Mouse (Mus musculus) midbrain, embryonic 14.5 days (tissue): ENCODE measurements around the gene Anks6. TPM values are rescaled to one million over a fixed set of nuclear protein-coding genes. Genes with fewer than 3 reads are reported as not detected.
A peak's percentile ranks its signal among the peaks of the same experiment; 100 is the strongest.

Experiments used
- ATAC-seq: fragments of 200-750 bp; cut with Nextera tagmentation; 2 replicates; pipeline ENCODE4 v1.8.0; 2017; ENCODE audit warnings: moderate number of reproducible peaks, moderate library complexity; ENCODE audit not compliant: low FRiP score, low TSS enrichment
- DNase-seq: peaks from one replicate; pipeline ENCODE4 v3.0.0-alpha.2; 2015
- H3K27ac ChIP-seq: fragments of 300-500 bp; sonication (generic); replicated peaks from 2 replicates; pipeline ENCODE4 v1.5.1; 2014; ENCODE audit warnings: mild to moderate bottlenecking, low read depth, low read length, moderate library complexity
- H3K27me3 ChIP-seq: fragments of 300-500 bp; sonication (generic); 2 replicates; pipeline ENCODE4 v1.6.1; 2014; ENCODE audit warnings: low read length, control low read depth, mixed read lengths; ENCODE audit not compliant: control insufficient read depth, insufficient read depth
- H3K36me3 ChIP-seq: fragments of 300-500 bp; sonication (generic); 2 replicates; pipeline ENCODE4 v1.6.1; 2014; ENCODE audit warnings: low read length, control low read depth; ENCODE audit not compliant: control insufficient read depth, insufficient read depth
- H3K4me1 ChIP-seq: fragments of 300-500 bp; sonication (generic); 2 replicates; pipeline ENCODE4 v1.6.1; 2014; ENCODE audit warnings: mild to moderate bottlenecking, antibody characterized with exemption, low read length, control low read depth; ENCODE audit not compliant: control insufficient read depth, insufficient read depth
- H3K4me2 ChIP-seq: fragments of 300-500 bp; sonication (generic); 2 replicates; pipeline ENCODE4 v1.6.1; 2014; ENCODE audit warnings: mild to moderate bottlenecking, low read length, moderate library complexity
- H3K4me3 ChIP-seq: fragments of 300-500 bp; sonication (generic); replicated peaks from 2 replicates; pipeline ENCODE4 v1.5.1; 2014; ENCODE audit warnings: low read depth, low read length
- H3K9ac ChIP-seq: fragments of 300-500 bp; sonication (generic); replicated peaks from 2 replicates; pipeline ENCODE4 v1.6.1; 2014; ENCODE audit warnings: mild to moderate bottlenecking, low read length, moderate library complexity
- H3K9me3 ChIP-seq: fragments of 300-500 bp; sonication (generic); 2 replicates; pipeline ENCODE4 v1.6.1; 2016; ENCODE audit warnings: low read length, control low read depth, mixed read lengths; ENCODE audit not compliant: control insufficient read depth
- WGBS: fragments of 180-500 bp; shearing (Covaris S2); extraction: QIAGEN DNeasy Blood & Tissue Kit; methylation state at CpG from one replicate; pipeline ENCODE4 v1.1.7; 2014; 5-methylcytosine and 5-hydroxymethylcytosine counted together
- polyA plus RNA-seq: library from polyadenylated mRNA; unstranded; fragments of >200 nt; fragmentation: Nextera tagmentation; extraction: Ambion mirVana; gene quantifications from 2 replicates; pipeline ENCODE4 v1.2.1, GENCODE M21; 2014

The Anks6 gene
- polyA plus RNA-seq, 1 experiment from 2014 or later = 5.3 TPM

DNA sequence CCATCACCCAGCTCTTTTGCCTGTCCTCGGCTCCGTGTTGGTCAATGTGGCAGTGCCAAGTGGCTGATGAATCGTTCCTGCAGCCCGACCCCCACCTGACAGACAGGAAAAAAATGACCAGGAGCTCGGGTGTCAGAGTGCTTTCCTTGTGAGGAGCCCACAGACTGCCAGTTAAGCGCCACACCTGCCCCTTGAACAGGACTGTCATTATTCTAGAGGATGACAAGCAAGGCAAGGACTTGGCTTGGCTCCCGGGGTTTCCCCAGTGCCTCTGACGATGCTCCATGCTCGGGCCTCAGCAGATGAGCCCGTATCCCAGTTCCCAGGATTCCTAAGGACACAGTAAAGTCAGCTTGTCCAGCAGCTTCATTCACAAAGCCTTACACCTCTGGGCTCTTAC is 44.8 kb downstream of the Anks6 start:
- H3K27me3 ChIP-seq = no peaks in the 10 kb centered on the region
- H3K9me3 ChIP-seq = no peaks in the 10 kb centered on the region
- H3K9ac ChIP-seq = no peak overlapping the region
- WGBS = 71% methylated on average over 10 of the region's 10 CpGs
- peaks cover 16% of the 10 kb centered on the region; the same call in 1 of the 2 replicates for H3K36me3 ChIP-seq
- no peak for ATAC-seq
- H3K4me1 ChIP-seq = no peaks in the 10 kb centered on the region
- no peak for DNase-seq
- H3K4me2 ChIP-seq = no peak overlapping the region
- no peak overlapping the region for H3K27ac ChIP-seq
- no peak overlapping the region for H3K4me3 ChIP-seq

DNA sequence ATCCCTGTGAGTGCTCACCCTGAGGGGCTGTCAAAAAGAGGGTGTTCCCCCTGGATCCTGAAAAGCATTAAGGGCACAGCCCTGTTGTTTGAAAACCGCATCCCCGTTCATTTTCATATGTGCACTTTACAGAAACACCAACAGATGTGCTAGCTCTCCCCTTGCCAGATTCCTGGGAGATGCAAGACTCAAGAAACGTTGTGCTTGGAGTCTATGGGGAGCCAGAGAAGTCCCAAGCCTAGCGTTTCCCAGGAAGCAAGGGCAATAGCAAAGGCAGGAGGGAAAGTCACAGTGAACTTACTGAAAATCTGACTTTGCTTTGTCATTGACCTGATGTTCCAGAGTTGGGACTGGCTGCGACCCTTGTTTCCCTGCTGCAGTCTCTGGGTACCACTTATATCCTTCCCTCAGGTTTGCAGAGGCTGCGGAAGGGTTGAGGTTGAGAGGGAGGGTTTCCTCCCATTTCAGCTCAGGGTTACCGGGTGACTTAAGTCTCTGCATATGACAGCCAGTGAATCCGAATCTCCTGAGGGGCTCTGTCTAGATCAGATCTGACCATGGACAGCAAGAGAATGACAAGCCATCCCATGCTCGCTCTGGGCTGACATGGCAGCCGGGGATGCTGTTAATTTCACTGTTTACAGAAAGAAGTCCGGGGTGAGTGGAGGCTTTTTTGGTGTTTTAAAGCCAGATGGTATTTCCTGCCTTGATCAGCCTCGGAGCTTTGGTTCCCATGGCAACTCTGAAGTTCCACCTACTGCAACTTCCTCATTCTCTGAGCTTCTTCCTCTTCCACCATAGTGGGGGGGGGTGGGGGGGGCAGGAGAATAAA is 46.6 kb downstream of the Anks6 start:
- Histone ChIP-seq H3K36me3 (no peaks in the 10 kb centered on the region), H3K27ac (no peak overlapping the region), H3K4me1 (no peaks in the 10 kb centered on the region), H3K27me3 (no peaks in the 10 kb centered on the region), H3K9me3 (no peaks in the 10 kb centered on the region), H3K9ac (no peak overlapping the region), H3K4me2 (peak overlapping the region; percentile 16; the same call in 1 of the 2 replicates), H3K4me3 (no peak overlapping the region)
- peak; percentile 62 for DNase-seq
- ATAC-seq = no peak
- 62% methylated on average over 12 of the region's 12 CpGs for WGBS

DNA sequence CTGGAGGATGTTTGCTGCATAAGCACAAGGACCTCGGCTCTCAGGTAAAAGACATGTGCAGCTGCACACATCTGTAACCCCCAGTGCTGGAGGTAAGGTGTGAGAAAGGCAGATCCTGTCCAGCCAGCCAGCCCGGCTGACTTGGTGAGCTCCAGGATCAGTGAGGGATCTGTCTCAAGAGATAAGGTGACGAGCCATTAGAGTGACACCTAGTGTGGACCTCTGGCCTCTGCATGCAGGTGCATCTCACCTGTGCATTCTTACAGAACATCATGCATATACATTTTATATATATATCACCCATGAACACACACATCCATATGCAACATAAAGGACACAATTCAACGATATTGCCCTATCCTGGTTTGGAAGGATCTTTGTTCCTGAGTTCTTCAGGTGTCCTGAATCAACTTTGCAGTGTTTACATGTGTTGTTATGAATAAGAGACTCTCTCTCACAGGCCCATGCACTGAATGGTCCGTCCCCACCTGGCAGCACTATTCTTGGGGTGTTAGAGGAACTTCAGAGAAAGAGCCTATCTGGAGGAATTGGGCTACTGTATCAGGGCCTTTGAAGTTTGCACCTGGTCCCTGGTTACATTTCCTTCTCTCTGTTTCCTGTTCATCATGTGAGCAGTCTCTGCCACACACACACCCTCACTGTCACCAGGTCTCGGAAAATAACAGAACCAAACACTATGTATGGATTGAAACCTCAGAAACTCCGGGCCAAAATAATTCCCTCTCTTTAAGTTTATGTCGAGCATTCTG is 56.4 kb downstream of the Anks6 start:
- H3K4me1 ChIP-seq = no peaks in the 10 kb centered on the region
- no peak overlapping the region for H3K4me2 ChIP-seq
- no peak overlapping the region for H3K9ac ChIP-seq
- ATAC-seq = no peak
- H3K4me3 ChIP-seq = no peak overlapping the region
- H3K27me3 ChIP-seq = no peaks in the 10 kb centered on the region
- DNase-seq = no peak
- no peak overlapping the region for H3K27ac ChIP-seq
- WGBS = 80% methylated on average over 8 of the region's 8 CpGs
- H3K36me3 ChIP-seq = no peaks in the 10 kb centered on the region
- no peaks in the 10 kb centered on the region for H3K9me3 ChIP-seq

DNA sequence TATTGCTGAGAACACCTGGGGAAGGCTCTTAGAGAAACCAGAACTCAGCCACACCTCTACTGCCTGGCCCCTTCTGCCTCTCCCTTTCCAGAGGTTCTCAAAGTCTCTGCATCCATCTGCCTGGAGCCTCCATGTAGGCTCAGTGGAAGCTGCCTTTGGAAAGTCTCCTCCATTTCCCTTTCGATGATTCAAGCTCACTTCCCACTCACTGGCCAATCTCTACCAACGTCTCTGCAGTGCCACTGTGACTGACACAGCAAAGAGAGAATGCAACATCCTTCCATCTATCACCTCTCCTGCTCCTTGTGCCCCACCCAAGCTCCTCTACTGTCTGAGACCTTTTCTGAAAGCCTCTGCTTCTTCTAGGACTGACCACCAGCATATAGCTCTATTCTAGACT is 59.3 kb downstream of the Anks6 start:
- H3K4me2 ChIP-seq = no peak overlapping the region
- H3K27me3 ChIP-seq = peaks cover 10% of the 10 kb centered on the region; the same call in 1 of the 2 replicates
- WGBS = 93% methylated on average over 2 of the region's 2 CpGs
- no peaks in the 10 kb centered on the region for H3K4me1 ChIP-seq
- no peaks in the 10 kb centered on the region for H3K9me3 ChIP-seq
- H3K9ac ChIP-seq = no peak overlapping the region
- no peak for ATAC-seq
- H3K27ac ChIP-seq = no peak overlapping the region
- H3K4me3 ChIP-seq = no peak overlapping the region
- H3K36me3 ChIP-seq = no peaks in the 10 kb centered on the region
- no peak for DNase-seq

DNA sequence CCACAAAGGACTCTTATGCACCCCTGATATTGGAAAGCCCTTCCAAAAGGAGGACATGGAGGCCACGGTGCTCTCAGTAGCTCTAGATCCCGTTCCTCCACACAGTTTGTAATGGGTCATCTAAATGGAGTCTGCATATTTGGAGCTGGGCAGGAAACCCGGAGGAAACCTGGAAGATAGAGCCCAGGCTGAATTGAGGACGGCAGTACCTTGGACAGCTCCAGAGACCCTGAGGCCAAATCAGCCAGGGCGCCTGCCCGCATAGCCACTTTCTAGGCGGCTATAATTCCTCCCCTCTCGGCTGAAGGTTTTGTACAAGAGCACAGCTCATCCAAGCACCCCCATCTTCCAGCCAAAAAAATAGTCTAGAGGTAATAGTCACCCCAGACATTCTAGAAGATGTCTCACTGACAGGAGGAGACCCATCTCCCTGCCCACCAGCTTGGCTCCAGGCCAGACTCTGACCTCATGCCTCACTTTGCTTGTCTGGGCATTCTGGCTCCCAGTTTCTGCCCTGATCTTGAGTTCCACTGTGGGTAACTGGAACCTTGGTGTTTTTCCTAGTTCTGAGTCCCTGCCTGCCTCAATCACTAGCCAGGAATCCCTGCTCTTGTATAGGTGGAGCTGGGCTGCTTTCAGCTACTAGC is 64.3 kb downstream of the Anks6 start:
- WGBS = 8% methylated on average over 8 of the region's 8 CpGs
- H3K27me3 ChIP-seq = peaks cover 30% of the 10 kb centered on the region
- no peak overlapping the region for H3K4me2 ChIP-seq
- ATAC-seq (no peak), DNase-seq (peak; percentile 63)
- H3K36me3 ChIP-seq = no peaks in the 10 kb centered on the region
- H3K9ac ChIP-seq = no peak overlapping the region
- H3K4me1 ChIP-seq = peaks cover 11% of the 10 kb centered on the region; the same call in 1 of the 2 replicates
- H3K27ac ChIP-seq = no peak overlapping the region
- H3K9me3 ChIP-seq = no peaks in the 10 kb centered on the region
- no peak overlapping the region for H3K4me3 ChIP-seq

DNA sequence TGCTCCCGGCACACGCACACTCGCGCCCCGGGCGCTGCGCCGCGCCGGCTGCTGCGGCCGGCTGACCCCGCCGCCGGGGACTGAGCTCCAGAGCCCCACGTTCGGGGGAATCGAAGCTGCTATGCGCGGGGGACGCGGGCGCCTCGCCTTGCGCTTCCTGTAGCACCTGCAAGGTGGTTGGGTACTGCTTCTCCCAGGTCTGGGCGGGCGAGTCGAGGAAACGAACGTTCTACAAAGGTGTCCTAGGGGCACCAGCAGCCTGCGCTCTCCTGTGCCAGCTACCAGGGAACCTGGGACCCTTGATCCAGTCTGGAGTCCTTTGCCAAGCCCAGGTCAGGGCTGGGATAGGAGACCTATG is 65.3 kb downstream of the Anks6 start:
- Histone ChIP-seq H3K27me3 (peaks cover 30% of the 10 kb centered on the region), H3K4me3 (peak overlapping the region; percentile 64), H3K27ac (peak overlapping the region; percentile 90), H3K4me2 (peak overlapping the region; percentile 86), H3K36me3 (no peaks in the 10 kb centered on the region), H3K9me3 (no peaks in the 10 kb centered on the region), H3K9ac (peak overlapping the region; percentile 84), H3K4me1 (peaks cover 11% of the 10 kb centered on the region; the same call in 1 of the 2 replicates)
- no peak for DNase-seq
- no peak for ATAC-seq
- under 1% methylated on average over 31 of the region's 31 CpGs for WGBS

DNA sequence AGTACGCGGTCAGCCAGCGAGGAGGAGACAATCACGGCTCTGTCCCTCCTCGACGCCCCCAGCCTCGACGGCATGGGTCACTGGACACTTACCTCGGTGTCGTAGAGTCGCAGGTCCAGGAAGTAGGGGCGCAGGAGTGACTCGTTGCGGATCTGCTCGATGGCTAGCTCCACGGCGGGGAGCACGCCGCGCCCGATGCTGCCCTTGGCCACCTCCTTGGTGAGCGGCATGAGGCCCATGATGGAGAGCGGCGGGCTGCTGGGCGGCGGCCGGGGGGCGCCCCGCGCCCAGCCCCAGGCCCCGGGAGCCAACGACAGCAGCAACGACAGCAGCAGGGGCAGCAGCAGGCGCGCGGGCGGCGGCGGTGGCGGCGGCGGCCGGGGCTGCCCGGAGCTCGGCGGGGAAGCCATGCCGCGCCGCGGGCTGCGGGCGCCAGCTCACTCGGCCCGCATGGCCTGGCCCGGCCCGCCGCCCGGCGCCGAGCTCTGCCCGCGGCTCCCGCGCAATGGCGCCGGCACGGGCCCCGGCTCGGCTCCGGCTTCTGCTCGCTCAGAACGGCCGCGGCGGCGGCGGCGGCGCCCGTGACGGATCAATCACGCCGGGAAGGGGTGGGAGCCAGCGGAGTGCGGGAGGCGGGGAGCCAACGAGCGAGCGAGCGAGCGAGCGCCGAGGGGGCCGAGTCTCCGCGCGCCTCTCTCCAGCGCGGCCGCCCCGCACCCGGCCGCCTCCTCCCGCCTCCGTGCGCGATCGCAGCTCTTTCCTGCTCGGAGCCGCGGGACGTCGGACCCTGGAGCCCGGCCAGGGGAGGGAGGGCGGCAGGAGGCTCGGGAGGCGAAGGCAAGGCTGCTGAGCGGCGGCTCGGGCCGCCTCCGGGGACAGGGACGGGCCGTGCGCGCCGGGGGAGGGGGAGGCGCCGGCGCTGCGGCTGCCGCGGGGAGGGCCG is 65.9 kb downstream of the Anks6 start, which contains the start of gene Gabbr2:
Gene Gabbr2 (minus strand): TSS at position 858 of the 943 bp plus-strand sequence.
- peaks cover 11% of the 10 kb centered on the region; the same call in 1 of the 2 replicates for H3K4me1 ChIP-seq
- peak within 1 kb of the TSS; percentile 64 for H3K4me3 ChIP-seq
- peak within 1 kb of the TSS; percentile 86 for H3K4me2 ChIP-seq
- ATAC-seq (peak; percentile 71), DNase-seq (peak; percentile 88)
- peak within 1 kb of the TSS; percentile 90 for H3K27ac ChIP-seq
- H3K36me3 ChIP-seq = no peaks in the 10 kb centered on the region
- H3K27me3 ChIP-seq = peaks cover 30% of the 10 kb centered on the region
- H3K9me3 ChIP-seq = no peaks in the 10 kb centered on the region
- under 1% methylated on average over 105 of the region's 134 CpGs for WGBS
- H3K9ac ChIP-seq = peak within 1 kb of the TSS; percentile 84
